Mouse (Mus musculus) monocyte, adult 2 months (primary cell): ENCODE measurements around the gene AW822073.
"Not testable (repeated sequence)": the region's sequence is repeated elsewhere in the genome, so short reads cannot be mapped to it uniquely, and the experiment has no call there.

Experiments
- DNase-seq, 2 experiments: peaks; one replicate each; pipeline ENCODE4 v3.0.0; 2022; ENCODE audit warnings: low spot score in 2 of 2, low read depth in 1 of 2

Gene AW822073

GRCm38 (mm10) chr10:58224827-58225785 is at the start of gene AW822073:
Gene AW822073 (minus strand): TSS chr10:58224930.
- DNase-seq, result not testable (repeated sequence)

- DNase-seq, result no peak
Observed at GRCm38 (mm10) chr10:58258466-58258865, 33.7 kb upstream of the AW822073 start.

GRCm38 (mm10) chr10:58255954-58256353 is 31.2 kb upstream of the AW822073 start:
- no peak for DNase-seq

GRCm38 (mm10) chr10:58255213-58255892 is 30.6 kb upstream of the AW822073 start, which contains the start of gene Gcc2:
Gene Gcc2 (plus strand): TSS chr10:58255497.
- DNase-seq, result peak; percentile 81 to 86

GRCm38 (mm10) chr10:58254635-58255175 is 30.0 kb upstream of the AW822073 start:
- DNase-seq, result no peak

- no peak for DNase-seq
Observed at GRCm38 (mm10) chr10:58249535-58249934, 24.8 kb upstream of the AW822073 start.

- DNase-seq, result peak in 1 of 2 experiments; percentile 64
Observed at GRCm38 (mm10) chr10:58238984-58239740, 14.4 kb upstream of the AW822073 start.

- no peak for DNase-seq
Observed at GRCm38 (mm10) chr10:58236613-58237012, 11.9 kb upstream of the AW822073 start, which contains the start of gene Gm4981. Gene Gm4981 (minus strand): TSS chr10:58236701.

GRCm38 (mm10) chr10:58234985-58235384 is 10.3 kb upstream of the AW822073 start:
- DNase-seq, result peak in 1 of 2 experiments; percentile 44

- DNase-seq, result not testable (repeated sequence)
Observed at GRCm38 (mm10) chr10:58233740-58234121, 9.0 kb upstream of the AW822073 start.

- peak in 1 of 2 experiments; percentile 43 for DNase-seq
Observed at GRCm38 (mm10) chr10:58233054-58233739, 8.5 kb upstream of the AW822073 start.

- not testable (repeated sequence) for DNase-seq
Observed at GRCm38 (mm10) chr10:58232641-58232969, 7.9 kb upstream of the AW822073 start, which contains the start of gene Duxf3. Gene Duxf3 (minus strand): TSS chr10:58232675.

GRCm38 (mm10) chr10:58231779-58232640 is 7.3 kb upstream of the AW822073 start:
- peak in 1 of 2 experiments; percentile 77 for DNase-seq

GRCm38 (mm10) chr10:58231088-58231487 is 6.4 kb upstream of the AW822073 start:
- not testable (repeated sequence) for DNase-seq

- DNase-seq, result not testable (repeated sequence)
Observed at GRCm38 (mm10) chr10:58230021-58230420, 5.3 kb upstream of the AW822073 start.

GRCm38 (mm10) chr10:58227798-58228197 is 3.1 kb upstream of the AW822073 start:
- peak in 1 of 2 experiments; percentile 54 for DNase-seq

- not testable (repeated sequence) for DNase-seq
Observed at GRCm38 (mm10) chr10:58226357-58226756, 1.6 kb upstream of the AW822073 start.

- DNase-seq, result peak in 1 of 2 experiments; percentile 69
Observed at GRCm38 (mm10) chr10:58223972-58224805, 541 bp downstream of the AW822073 start.
